8 mouse cellular contexts compared by ENCODE assay signal in the genomic region with DNA sequence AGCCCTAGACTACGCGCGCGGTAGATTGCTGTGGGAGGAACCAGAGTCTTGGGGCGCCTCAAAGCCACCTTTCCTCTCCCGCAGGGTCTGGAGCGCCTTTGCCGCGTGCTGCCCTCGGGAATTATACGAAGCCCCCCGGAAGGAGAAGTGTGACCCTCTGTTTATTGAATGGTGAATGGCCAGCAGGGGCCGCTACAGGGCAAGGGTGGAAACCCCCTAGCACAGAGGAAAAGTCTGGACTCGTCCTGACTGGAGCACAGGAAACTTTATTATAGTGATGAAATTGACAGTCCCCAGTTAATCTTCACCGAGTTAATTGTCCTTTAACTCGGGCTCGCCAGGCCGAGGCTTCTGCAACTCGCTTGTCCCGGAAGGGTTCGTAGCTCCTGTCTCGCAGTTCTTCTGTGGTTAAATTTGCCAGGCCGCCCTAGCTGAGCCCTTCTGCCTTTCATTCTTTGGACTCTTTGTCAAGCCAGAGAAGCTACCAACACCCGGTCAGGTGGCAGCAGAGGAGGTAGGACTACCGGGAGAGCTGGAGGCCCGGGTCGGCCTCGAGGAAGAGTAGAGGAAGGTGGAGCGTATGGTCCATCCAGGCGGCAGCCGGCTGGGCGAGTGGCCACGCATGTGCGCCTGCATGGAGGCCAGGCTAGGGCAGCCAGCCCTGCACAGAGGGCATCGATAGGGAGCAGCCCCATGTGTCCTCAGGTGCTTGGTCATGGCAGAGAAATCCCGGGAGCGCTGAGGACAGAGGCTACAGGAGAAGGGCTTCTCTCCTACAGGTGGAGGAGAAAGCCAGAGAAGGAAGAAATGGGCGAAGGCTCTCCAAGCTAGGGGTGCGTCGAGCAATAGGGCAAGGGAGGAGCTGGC. TPM values are rescaled to one million over a fixed set of nuclear protein-coding genes. Genes with fewer than 3 reads are reported as not detected.
DNase-seq lines count a peak whose midpoint lies in the region; ATAC-seq and TF ChIP-seq lines count a peak whose summit lies in the region.

No protein-coding gene starts in this region.

- peak; percentile 65 for ATAC-seq in megakaryocyte progenitor cell, adult 5-6 weeks (replicated peaks; ENCODE audit: poor library complexity)

- peak overlapping the region; percentile 89 for H3K27ac ChIP-seq in left cerebral cortex, adult 2 months

- peak; percentile 78 to 86 for DNase-seq in adrenal gland, adult 18-20 months (ENCODE audit: low spot score in 2 of 2)
- peak; percentile 94 for DNase-seq in embryo, embryonic 10.5 days (ENCODE audit: low spot score)
- peak; percentile 90 for DNase-seq in gastrocnemius, postnatal 10 days
- DNase-seq in hindlimb bud, embryonic 11.5 days (ENCODE audit: extremely low spot score, low read depth, low spot score), result peak; percentile 67
- DNase-seq in left cerebral cortex, adult 2 months (ENCODE audit: extremely low spot score in 1 of 2, low spot score in 2 of 2), result peak; percentile 79
- peak; percentile 89 for DNase-seq in right cerebral cortex, postnatal 14 days
- DNase-seq in urinary bladder, postnatal 36 days (ENCODE audit: low spot score in 2 of 2), result peak; percentile 82 to 83

- H3K4me3 ChIP-seq in left cerebral cortex, adult 2 months, result peak overlapping the region; percentile 74

- peak; percentile 88 for TF ChIP-seq CTCF in left cerebral cortex, adult 2 months (IDR thresholded peaks at IDR 0.05)

- intact Hi-C loops in left cerebral cortex, adult 2 months (cut with DNase I), result loop anchor here (2.0 to 10.0 kb wide), 6 partner anchors 19 to 368 kb away; a partner anchor contains a TSS

RNA-seq across cellular contexts. Expression of a gene that starts 1.1 kb away (rescaled TPM):
- 10 to 100 TPM; 37.8 to 56.6 TPM for total RNA-seq in adrenal gland, adult 18-20 months (2021)
- total RNA-seq in gastrocnemius, postnatal 10 days (2021), result 10 to 100 TPM; 21.4 to 26.8 TPM
- 10 to 100 TPM; 53.4 to 57.4 TPM for total RNA-seq in left cerebral cortex, adult 2 months (2021)
- 72.2 and 99.8 TPM in 2 replicates for total RNA-seq in megakaryocyte progenitor cell, adult 5-6 weeks (2015)
- total RNA-seq in megakaryocyte progenitor cell, adult 5-6 weeks (2017), result 11.7 and 14.5 TPM in 2 replicates

RNA-seq across cellular contexts. Expression of a gene that starts 9.0 kb away (rescaled TPM):
- total RNA-seq in adrenal gland, adult 18-20 months (2021), result under 1 TPM in 1 of 2 experiments, not detected in 1; 0.83 TPM
- not detected for total RNA-seq in gastrocnemius, postnatal 10 days (2021)
- not detected for total RNA-seq in left cerebral cortex, adult 2 months (2021)
- total RNA-seq in megakaryocyte progenitor cell, adult 5-6 weeks (2015), result not detected in 2 replicates
- total RNA-seq in megakaryocyte progenitor cell, adult 5-6 weeks (2017), result not detected in 2 replicates

RNA-seq across cellular contexts. Expression of a gene that starts 23.0 kb away (rescaled TPM):
- under 1 TPM; 0.19 to 0.20 TPM for total RNA-seq in adrenal gland, adult 18-20 months (2021)
- under 1 TPM; 0.16 to 0.29 TPM for total RNA-seq in gastrocnemius, postnatal 10 days (2021)
- total RNA-seq in left cerebral cortex, adult 2 months (2021), result under 1 TPM; 0.48 to 0.96 TPM
- 0.61 and 1.3 TPM in 2 replicates for total RNA-seq in megakaryocyte progenitor cell, adult 5-6 weeks (2015)
- total RNA-seq in megakaryocyte progenitor cell, adult 5-6 weeks (2017), result 0.14 TPM in 1 of 2 replicates, not detected in the other

RNA-seq across cellular contexts. Expression of a gene that starts 24.4 kb away (rescaled TPM):
- total RNA-seq in adrenal gland, adult 18-20 months (2021), result 1 to 10 TPM; 3.6 to 4.3 TPM
- 1 to 10 TPM; 1.4 to 2.3 TPM for total RNA-seq in gastrocnemius, postnatal 10 days (2021)
- 1 to 10 TPM; 3.8 to 6.6 TPM for total RNA-seq in left cerebral cortex, adult 2 months (2021)
- 7.2 and 9.2 TPM in 2 replicates for total RNA-seq in megakaryocyte progenitor cell, adult 5-6 weeks (2015)
- not detected in 2 replicates for total RNA-seq in megakaryocyte progenitor cell, adult 5-6 weeks (2017)

RNA-seq across cellular contexts. Expression of a gene that starts 26.2 kb away (rescaled TPM):
- 100 to 1,000 TPM; 130 to 154 TPM for total RNA-seq in adrenal gland, adult 18-20 months (2021)
- total RNA-seq in gastrocnemius, postnatal 10 days (2021), result 100 to 1,000 TPM in 1 of 2 experiments, 10 to 100 TPM in 1; 93.7 to 104 TPM
- 10 to 100 TPM; 84.9 to 93.8 TPM for total RNA-seq in left cerebral cortex, adult 2 months (2021)
- total RNA-seq in megakaryocyte progenitor cell, adult 5-6 weeks (2015), result 181 and 202 TPM in 2 replicates
- 150 and 154 TPM in 2 replicates for total RNA-seq in megakaryocyte progenitor cell, adult 5-6 weeks (2017)

Comparison
In these comparisons a context has a peak if more than half of its experiments do, and no peak if none do; other contexts are left out.
1. Peak in every context shown above with its lines: DNase-seq, ATAC-seq, H3K4me3 ChIP-seq and H3K27ac ChIP-seq.